Mouse (Mus musculus) intestine, embryonic 16.5 days (tissue): Measurements from ENCODE around the gene Rpe. TPM values are rescaled to one million over a fixed set of nuclear protein-coding genes. Genes with fewer than 3 reads are reported as not detected.
A peak's percentile ranks its signal among the peaks of the same experiment; 100 is the strongest.

Source experiments
- ATAC-seq: fragments of 200-750 bp; cut with Nextera tagmentation; 2 replicates; pipeline ENCODE4 v1.8.0; 2017; ENCODE audit warnings: moderate TSS enrichment, moderate library complexity
- H3K27ac ChIP-seq: fragments of 300-500 bp; sonication (generic); 2 replicates; pipeline ENCODE4 v1.5.1; 2014; ENCODE audit warnings: mild to moderate bottlenecking, low read length
- H3K27me3 ChIP-seq: fragments of 300-500 bp; sonication (generic); replicated peaks from 2 replicates; pipeline ENCODE4 v1.6.1; 2014; ENCODE audit warnings: low read length, control low read depth, mixed read lengths; ENCODE audit not compliant: control insufficient read depth, insufficient read depth
- H3K36me3 ChIP-seq: fragments of 300-500 bp; sonication (generic); 2 replicates; pipeline ENCODE4 v1.6.1; 2014; ENCODE audit warnings: low read length, control low read depth; ENCODE audit not compliant: control insufficient read depth, insufficient read depth
- H3K4me1 ChIP-seq: fragments of 300-500 bp; sonication (generic); 2 replicates; pipeline ENCODE4 v1.6.1; 2014; ENCODE audit warnings: low read length, control low read depth, mixed read lengths; ENCODE audit not compliant: control insufficient read depth, insufficient read depth
- H3K4me2 ChIP-seq: fragments of 300-500 bp; sonication (generic); 2 replicates; pipeline ENCODE4 v1.6.1; 2014; ENCODE audit warnings: low read depth, low read length, control low read depth
- H3K4me3 ChIP-seq: fragments of 300-500 bp; sonication (generic); 2 replicates; pipeline ENCODE4 v1.5.1; 2014; ENCODE audit warnings: mild to moderate bottlenecking, low read length
- H3K9ac ChIP-seq: fragments of 300-500 bp; sonication (generic); 2 replicates; pipeline ENCODE4 v1.6.1; 2014; ENCODE audit warnings: low read depth, low read length
- H3K9me3 ChIP-seq: fragments of 300-500 bp; sonication (generic); 2 replicates; pipeline ENCODE4 v1.6.1; 2016; ENCODE audit warnings: low read length, control low read depth; ENCODE audit not compliant: control insufficient read depth
- WGBS: fragments of 180-500 bp; shearing (Covaris S2); extraction: QIAGEN DNeasy Blood & Tissue Kit; methylation state at CpG from one replicate; pipeline ENCODE4 v1.1.7; 2014; 5-methylcytosine and 5-hydroxymethylcytosine counted together
- polyA plus RNA-seq: library from polyadenylated mRNA; unstranded; fragments of >200 nt; fragmentation: Nextera tagmentation; extraction: Ambion mirVana; gene quantifications from 2 replicates; pipeline ENCODE4 v1.2.1, GENCODE M21; 2015

Gene Rpe
- 69.9 and 74.8 TPM in 2 replicates for polyA plus RNA-seq

DNA sequence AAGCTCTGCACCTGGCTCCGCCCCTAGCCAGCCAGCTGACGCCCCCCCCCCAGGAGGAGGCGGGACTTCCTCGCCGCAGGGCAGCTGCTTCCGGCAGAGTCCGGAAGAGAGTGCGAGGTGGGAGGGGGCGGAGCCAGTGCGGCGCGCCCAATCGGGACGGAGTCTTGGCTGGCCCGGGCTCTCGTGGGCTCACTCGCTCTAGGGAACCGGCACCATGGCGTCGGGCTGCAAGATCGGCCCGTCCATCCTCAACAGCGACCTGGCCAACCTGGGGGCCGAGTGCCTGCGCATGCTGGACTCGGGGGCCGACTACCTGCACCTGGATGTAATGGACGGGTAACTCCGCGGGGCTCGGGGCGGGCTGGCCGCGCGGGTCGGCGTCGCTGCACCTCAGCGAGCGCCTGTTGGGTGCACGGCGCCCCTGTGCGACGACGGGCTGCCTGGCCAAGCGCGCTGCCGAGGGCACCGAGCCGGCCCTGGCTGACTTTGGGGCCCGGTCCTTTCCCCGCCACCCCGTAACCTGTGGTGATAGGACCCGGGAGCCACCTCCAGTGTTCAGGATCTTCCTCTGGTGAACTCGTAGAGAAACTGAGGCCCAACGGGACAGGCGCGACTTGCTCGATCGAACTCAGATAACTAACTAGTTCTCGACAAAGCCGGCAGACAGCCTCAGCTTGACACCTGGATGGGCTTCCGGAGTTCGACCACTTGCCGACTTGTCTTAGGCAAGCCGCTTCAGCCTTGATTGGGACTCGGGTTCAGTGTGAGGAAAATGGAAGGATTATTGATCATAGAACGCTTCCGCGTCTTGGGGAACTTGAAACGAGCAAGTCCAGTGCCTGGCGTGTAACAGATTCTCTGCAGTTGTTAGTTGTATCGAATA is at the start of gene Rpe:
Rpe (plus strand) TSS at position 139 of the 883 bp plus-strand sequence.
- Histone ChIP-seq H3K9me3 (no peaks in the 10 kb centered on the region), H3K4me2 (peak within 1 kb of the TSS; percentile 59), H3K27ac (peak within 1 kb of the TSS; percentile 74), H3K9ac (peak within 1 kb of the TSS; percentile 90), H3K4me3 (peak within 1 kb of the TSS; percentile 89), H3K4me1 (peaks cover 17% of the 10 kb centered on the region), H3K36me3 (no peaks in the 10 kb centered on the region), H3K27me3 (no peaks in the 10 kb centered on the region)
- WGBS, result under 1% methylated on average over 73 of the region's 73 CpGs
- ATAC-seq, result peak; percentile 99

DNA sequence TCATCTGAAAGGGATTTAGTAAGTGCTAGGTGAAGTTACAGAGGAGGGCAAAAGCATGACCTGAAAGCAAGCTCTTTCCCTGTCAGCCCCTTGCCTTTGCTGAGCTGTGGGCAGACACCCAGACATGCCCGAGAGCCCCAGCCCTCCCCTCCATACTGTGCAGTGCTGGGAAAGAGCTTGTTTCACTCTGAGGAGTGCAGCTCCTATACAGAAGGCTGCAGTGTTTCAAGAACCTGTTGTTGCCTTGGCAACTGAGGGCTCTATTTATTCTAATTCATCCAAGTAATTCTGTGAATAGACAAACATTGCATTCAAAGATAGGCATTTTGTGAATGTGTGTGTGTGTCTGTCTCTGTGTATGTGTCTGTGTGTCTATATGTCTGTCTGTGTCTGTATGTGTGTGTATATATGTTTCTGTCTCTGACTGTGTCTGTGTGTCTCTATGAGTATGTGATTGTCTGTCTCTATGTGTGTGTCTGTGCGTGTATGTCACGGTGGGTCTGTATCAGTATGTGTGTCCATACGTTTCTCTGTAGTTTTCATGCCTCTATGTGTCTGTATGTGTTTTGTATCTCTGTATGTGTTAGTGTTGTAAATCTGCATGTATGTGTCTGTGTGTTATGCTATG is 45.4 kb upstream of the Rpe start:
- Histone ChIP-seq H3K36me3 (no peaks in the 10 kb centered on the region), H3K4me1 (no peaks in the 10 kb centered on the region), H3K4me2 (no peak overlapping the region), H3K9me3 (no peaks in the 10 kb centered on the region), H3K4me3 (no peak overlapping the region), H3K27me3 (no peaks in the 10 kb centered on the region), H3K9ac (no peak overlapping the region), H3K27ac (no peak overlapping the region)
- no peak for ATAC-seq
- WGBS, result 58% methylated on average over 4 of the region's 4 CpGs

DNA sequence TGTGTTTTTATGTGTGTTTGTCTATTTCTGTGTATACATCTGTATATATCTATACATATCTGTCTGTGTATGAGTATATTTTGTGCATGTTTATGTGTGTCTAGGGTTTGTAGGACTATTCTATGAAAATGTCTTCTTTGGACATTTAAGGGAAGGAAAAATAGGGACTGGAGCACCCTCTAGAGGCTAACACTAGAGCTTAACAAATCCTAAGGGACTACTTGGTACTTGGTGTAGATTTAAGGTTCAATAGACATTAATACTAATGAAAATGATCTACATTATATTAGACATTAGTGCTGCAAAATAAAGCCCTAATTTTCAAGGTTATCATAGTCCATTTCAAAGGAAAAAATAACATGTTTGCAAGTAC is 44.9 kb upstream of the Rpe start:
- no peak overlapping the region for H3K27ac ChIP-seq
- no peak overlapping the region for H3K9ac ChIP-seq
- no peak overlapping the region for H3K4me2 ChIP-seq
- H3K9me3 ChIP-seq, result no peaks in the 10 kb centered on the region
- no peaks in the 10 kb centered on the region for H3K36me3 ChIP-seq
- no peak for ATAC-seq
- no peaks in the 10 kb centered on the region for H3K4me1 ChIP-seq
- no peaks in the 10 kb centered on the region for H3K27me3 ChIP-seq
- no peak overlapping the region for H3K4me3 ChIP-seq

DNA sequence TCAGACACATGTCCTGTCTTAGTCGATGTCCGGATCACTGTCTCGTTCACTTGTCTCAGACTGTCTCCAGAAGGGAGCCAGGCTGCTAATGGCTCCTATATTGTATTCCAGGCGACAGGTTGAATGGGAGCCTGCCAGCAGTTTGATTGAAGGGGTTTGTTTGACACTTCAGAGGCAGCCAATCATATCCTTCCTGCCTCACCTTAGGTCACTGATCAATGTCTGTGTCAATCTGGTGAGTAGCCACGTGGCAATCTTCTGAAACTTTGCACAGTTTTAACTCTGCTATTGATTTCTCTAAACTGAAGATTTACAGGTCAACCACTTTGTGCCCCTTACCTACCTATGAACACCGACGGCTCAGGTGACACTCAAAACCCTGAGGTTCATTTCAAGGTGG is 29.2 kb upstream of the Rpe start:
- Histone ChIP-seq H3K4me1 (no peaks in the 10 kb centered on the region), H3K27ac (no peak overlapping the region), H3K4me2 (no peak overlapping the region), H3K4me3 (no peak overlapping the region), H3K9ac (no peak overlapping the region), H3K36me3 (no peaks in the 10 kb centered on the region), H3K27me3 (no peaks in the 10 kb centered on the region), H3K9me3 (no peaks in the 10 kb centered on the region)
- WGBS, result 64% methylated on average over 7 of the region's 7 CpGs
- ATAC-seq, result no peak

DNA sequence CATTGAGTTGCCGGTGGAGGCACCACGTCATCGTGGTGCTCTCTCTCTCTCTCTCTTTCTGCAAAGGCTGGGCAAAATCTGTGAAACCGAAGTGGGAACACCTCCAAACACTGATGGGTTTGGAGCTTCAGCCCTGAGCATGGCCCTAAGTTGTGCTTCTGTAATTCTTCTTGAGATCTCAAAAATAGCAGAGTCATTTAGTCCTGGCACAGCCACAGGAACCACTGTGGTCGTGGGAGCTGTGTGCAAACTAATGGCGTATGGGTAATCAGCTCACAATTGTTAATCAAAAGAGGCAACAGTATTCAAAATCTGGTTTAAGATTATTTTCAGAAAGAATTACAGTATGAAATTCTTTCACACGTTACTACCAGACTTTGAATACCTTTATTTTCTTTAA is 27.8 kb upstream of the Rpe start:
- Histone ChIP-seq H3K4me1 (no peaks in the 10 kb centered on the region), H3K4me3 (no peak overlapping the region), H3K27me3 (no peaks in the 10 kb centered on the region), H3K9ac (no peak overlapping the region), H3K36me3 (no peaks in the 10 kb centered on the region), H3K27ac (no peak overlapping the region), H3K4me2 (no peak overlapping the region), H3K9me3 (no peaks in the 10 kb centered on the region)
- WGBS, result 81% methylated on average over 7 of the region's 7 CpGs
- no peak for ATAC-seq

DNA sequence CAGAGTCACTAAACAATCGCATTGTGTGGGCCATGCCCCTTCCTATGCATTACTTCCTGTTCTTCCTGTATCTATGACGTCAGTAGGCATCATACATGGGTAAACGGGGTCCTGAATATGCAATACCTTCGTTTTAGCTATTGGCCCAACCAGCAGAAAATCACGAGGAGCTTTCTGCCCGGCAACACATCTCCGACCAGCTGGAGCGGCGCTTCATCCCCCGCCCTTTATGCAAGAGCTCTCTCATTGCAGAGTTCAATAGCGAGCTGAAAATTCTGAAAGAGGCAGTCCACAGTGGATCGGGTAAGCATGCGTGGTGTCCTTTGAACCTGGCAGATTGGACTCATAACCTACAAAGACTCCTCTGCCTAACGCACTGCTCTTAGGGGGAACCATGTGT is 22.7 kb upstream of the Rpe start:
- Histone ChIP-seq H3K9ac (no peak overlapping the region), H3K4me1 (no peaks in the 10 kb centered on the region), H3K36me3 (no peaks in the 10 kb centered on the region), H3K4me3 (no peak overlapping the region), H3K27me3 (no peaks in the 10 kb centered on the region), H3K9me3 (no peaks in the 10 kb centered on the region), H3K4me2 (no peak overlapping the region), H3K27ac (no peak overlapping the region)
- WGBS, result 79% methylated on average over 14 of the region's 14 CpGs
- no peak for ATAC-seq

DNA sequence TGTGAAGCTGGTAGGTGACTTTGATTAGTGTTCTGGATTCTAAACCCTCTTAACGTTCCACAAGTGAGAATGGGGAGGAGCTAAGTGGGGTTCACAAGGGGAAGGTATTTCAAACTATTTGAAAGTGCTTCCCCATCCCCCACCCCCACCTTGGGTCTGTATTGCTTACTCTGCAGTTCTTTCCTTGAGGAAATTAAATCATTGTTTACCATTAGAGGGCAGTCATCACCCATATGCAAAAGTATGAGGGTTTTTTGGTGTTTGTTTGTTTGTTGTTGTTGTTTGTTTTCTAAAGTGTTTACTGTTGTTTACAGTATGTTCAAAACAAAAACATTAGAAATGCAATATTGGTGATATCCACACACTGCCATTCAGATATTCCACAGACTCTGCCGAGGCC is 22.0 kb upstream of the Rpe start:
- ATAC-seq, result no peak
- no peak overlapping the region for H3K9ac ChIP-seq
- 35% methylated on average over 2 of the region's 2 CpGs for WGBS

DNA sequence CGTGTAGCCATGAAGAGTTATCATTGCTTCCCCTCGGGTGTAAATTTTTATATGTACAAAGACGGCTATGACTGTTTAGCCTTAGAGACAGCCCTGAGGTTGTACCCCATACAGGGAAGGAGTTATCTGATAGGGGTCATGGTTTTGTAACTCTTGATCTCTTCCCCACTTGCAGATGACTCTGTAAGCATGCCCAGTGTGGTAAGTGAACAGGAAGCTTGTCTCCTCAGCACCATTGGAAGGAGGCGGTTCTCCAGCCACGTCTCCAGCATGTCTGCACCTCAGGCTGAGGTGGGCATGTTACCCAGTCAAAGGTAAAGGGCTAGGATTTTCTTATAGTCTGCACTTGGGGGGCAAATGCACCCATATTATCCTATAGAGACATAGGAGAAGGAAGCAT is 17.7 kb upstream of the Rpe start:
- Histone ChIP-seq H3K27me3 (no peaks in the 10 kb centered on the region), H3K36me3 (no peaks in the 10 kb centered on the region), H3K27ac (no peak overlapping the region), H3K9me3 (no peaks in the 10 kb centered on the region), H3K4me3 (no peak overlapping the region), H3K4me1 (no peaks in the 10 kb centered on the region), H3K4me2 (no peak overlapping the region), H3K9ac (no peak overlapping the region)
- 89% methylated on average over 5 of the region's 5 CpGs for WGBS
- ATAC-seq, result no peak

More for the DNA sequence above, 22.0 kb upstream of the Rpe start:
- H3K4me3 ChIP-seq, result no peak overlapping the region
- H3K36me3 ChIP-seq, result no peaks in the 10 kb centered on the region
- no peaks in the 10 kb centered on the region for H3K27me3 ChIP-seq
- H3K4me2 ChIP-seq, result no peak overlapping the region
- H3K9me3 ChIP-seq, result no peaks in the 10 kb centered on the region
- no peaks in the 10 kb centered on the region for H3K4me1 ChIP-seq
- no peak overlapping the region for H3K27ac ChIP-seq

DNA sequence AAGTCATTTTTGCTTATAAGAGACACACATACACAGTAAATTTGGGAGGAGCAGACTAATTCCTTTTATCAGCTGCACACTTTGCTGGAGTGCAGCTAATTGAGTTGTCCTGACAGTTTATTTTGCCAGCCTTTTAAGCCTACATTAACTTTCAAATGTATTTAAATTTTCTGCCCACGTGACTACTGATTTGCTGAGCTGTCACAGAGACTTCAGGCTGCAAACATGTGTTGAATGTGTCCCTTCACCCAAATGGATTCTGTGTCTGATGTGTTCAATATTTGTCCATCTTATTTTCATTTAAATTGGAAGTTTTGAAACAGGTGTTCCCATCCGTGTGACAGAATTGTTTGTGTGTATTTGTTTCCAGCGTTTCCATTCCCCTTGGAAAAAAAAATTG is 8.9 kb upstream of the Rpe start:
- H3K4me2 ChIP-seq, result no peak overlapping the region
- WGBS, result 71% methylated on average over 3 of the region's 3 CpGs
- H3K27me3 ChIP-seq, result no peaks in the 10 kb centered on the region
- H3K36me3 ChIP-seq, result no peaks in the 10 kb centered on the region
- H3K4me1 ChIP-seq, result no peaks in the 10 kb centered on the region
- no peak for ATAC-seq
- no peak overlapping the region for H3K4me3 ChIP-seq
- H3K9me3 ChIP-seq, result no peaks in the 10 kb centered on the region
- no peak overlapping the region for H3K27ac ChIP-seq
- no peak overlapping the region for H3K9ac ChIP-seq
